Mouse (Mus musculus): ENCODE data around the gene Cacna2d2. TPM values are rescaled to one million over a fixed set of nuclear protein-coding genes. Genes with fewer than 3 reads are reported as not detected.
A peak's percentile ranks its signal among the peaks of the same experiment; 100 is the strongest.

Cacna2d2 gene
- total and polyA plus RNA-seq, 3 experiments, result 0.67 TPM; not detected in 2

GRCm38 (mm10) chr9:107486507-107487225 is 87.3 kb downstream of the Cacna2d2 start:
- Histone ChIP-seq H3K4me3 (ENCODE audit: control insufficient read depth in 1 of 2, insufficient read depth in 1 of 2, low read depth in 2 of 2, low read length in 2 of 2) (no peak overlapping the region), H3K36me3 (ENCODE audit: control insufficient read depth in 1 of 2, insufficient read depth in 2 of 2, low read length in 2 of 2) (peaks cover 0 to 4% of the 10 kb centered on the region in 2 experiments; a peak in 1 of 4 replicates), H3K27me3 (ENCODE audit: control insufficient read depth in 1 of 2, insufficient read depth in 2 of 2, low read length in 2 of 2) (no peaks in the 10 kb centered on the region; a peak in 1 of 4 replicates), H3K9me3 (replicated peaks; ENCODE audit: insufficient read depth, low read length) (no peaks in the 10 kb centered on the region), H3K9ac (ENCODE audit: control insufficient read depth, low read depth, low read length, poor library complexity, severe bottlenecking) (no peak overlapping the region), H3K79me2 (ENCODE audit: control insufficient read depth, insufficient read depth, low read length, poor library complexity) (no peaks in the 10 kb centered on the region), H3K4me1 (ENCODE audit: control insufficient read depth in 1 of 2, insufficient read depth in 2 of 2, low read length in 2 of 2) (peaks cover 0 to 6% of the 10 kb centered on the region in 2 experiments; a peak in 2 of 4 replicates), H3K27ac (ENCODE audit: control insufficient read depth, low read depth, low read length) (no peak overlapping the region)
- TF ChIP-seq MYB (IDR thresholded peaks at IDR 0.05; ENCODE audit: low read depth, low read length), result no peak
- TF ChIP-seq SIN3A (IDR thresholded peaks at IDR 0.05; ENCODE audit: low read length), result 0 out of 2 replicates have a peak, but pooled peaks have one; percentile 19
- DNase-seq (ENCODE audit: low read depth, low spot score), result peak; percentile 53

DNA sequence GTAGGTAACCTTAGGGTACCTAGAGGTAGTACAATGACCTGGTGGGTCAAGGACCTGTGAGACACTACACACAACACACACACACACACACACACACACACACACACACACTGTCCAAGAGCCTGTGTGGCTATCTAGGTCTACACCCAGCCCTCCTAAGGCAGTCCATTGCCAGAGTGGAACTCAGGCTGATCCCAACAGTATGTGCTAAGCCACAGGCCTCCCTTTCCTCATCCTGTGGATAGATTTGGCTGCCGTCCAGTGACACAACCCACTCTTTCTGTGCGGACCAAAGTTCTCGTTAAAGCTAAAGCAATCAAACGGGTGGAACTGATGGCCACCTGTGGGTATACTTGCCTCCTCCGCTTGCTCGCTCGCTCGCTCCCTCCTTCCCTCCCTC is 90.7 kb downstream of the Cacna2d2 start:
- TF ChIP-seq MYB (IDR thresholded peaks at IDR 0.05; ENCODE audit: low read depth, low read length) (no peak), TBP (IDR thresholded peaks at IDR 0.05; ENCODE audit: low read depth, low read length) (no peak), MEF2A (IDR thresholded peaks at IDR 0.05; ENCODE audit: extremely low read depth, insufficient replicate concordance, low read depth, low read length, poor library complexity, severe bottlenecking) (no peak), RCOR1 (IDR thresholded peaks at IDR 0.05; ENCODE audit: low read depth, low read length) (no peak), ZMIZ1 (IDR thresholded peaks at IDR 0.05; ENCODE audit: low read depth, low read length) (no peak), EP300 (IDR thresholded peaks at IDR 0.05; ENCODE audit: low read depth in 1 of 2, low read length in 2 of 2) (no peak), BHLHE40 (IDR thresholded peaks at IDR 0.05; ENCODE audit: borderline replicate concordance, low read depth, low read length) (no peak), JUND (IDR thresholded peaks at IDR 0.05; ENCODE audit: low read depth, low read length) (no peak), CHD2 (IDR thresholded peaks at IDR 0.05; ENCODE audit: low read length) (no peak), RAD21 (IDR thresholded peaks at IDR 0.05; ENCODE audit: low read depth, low read length) (no peak), ZNF384 (IDR thresholded peaks at IDR 0.05; ENCODE audit: low read depth, low read length) (no peak), TCF12 (IDR thresholded peaks at IDR 0.05; ENCODE audit: low read depth, low read length) (no peak), MAFK (IDR thresholded peaks at IDR 0.05; ENCODE audit: borderline replicate concordance, low read depth, low read length) (no peak), KAT2A (conservative IDR thresholded peaks at IDR 0.05; ENCODE audit: low read depth, low read length) (no peak)
- Histone ChIP-seq H3K36me3 (ENCODE audit: control insufficient read depth in 1 of 2, insufficient read depth in 2 of 2, low read length in 2 of 2) (peaks cover 0 to 4% of the 10 kb centered on the region in 2 experiments; a peak in 1 of 4 replicates), H3K4me3 (ENCODE audit: control insufficient read depth in 1 of 2, insufficient read depth in 1 of 2, low read depth in 2 of 2, low read length in 2 of 2) (no peak overlapping the region; a peak in 1 of 4 replicates), H3K79me2 (ENCODE audit: control insufficient read depth, insufficient read depth, low read length, poor library complexity) (no peaks in the 10 kb centered on the region), H3K4me1 (ENCODE audit: control insufficient read depth in 1 of 2, insufficient read depth in 2 of 2, low read length in 2 of 2) (peaks cover 0 to 6% of the 10 kb centered on the region in 2 experiments; a peak in 2 of 4 replicates), H3K9me3 (replicated peaks; ENCODE audit: insufficient read depth, low read length) (no peaks in the 10 kb centered on the region), H3K9ac (ENCODE audit: control insufficient read depth, low read depth, low read length, poor library complexity, severe bottlenecking) (no peak overlapping the region), H3K27me3 (ENCODE audit: control insufficient read depth in 1 of 2, insufficient read depth in 2 of 2, low read length in 2 of 2) (no peaks in the 10 kb centered on the region; a peak in 1 of 4 replicates), H3K27ac (ENCODE audit: control insufficient read depth, low read depth, low read length) (no peak overlapping the region)
- peak; percentile 15 for DNase-seq (ENCODE audit: low read depth, low spot score)
